Mouse (Mus musculus) stomach, embryonic 14.5 days (tissue): Measurements from ENCODE around the gene Zfp385c. TPM values are rescaled to one million over a fixed set of nuclear protein-coding genes. Genes with fewer than 3 reads are reported as not detected.
"Not testable (repeated sequence)": the region's sequence is repeated elsewhere in the genome, so short reads cannot be mapped to it uniquely, and the experiment has no call there.

Experiments
- ATAC-seq: fragments of 200-750 bp; cut with Nextera tagmentation; 2 replicates; pipeline ENCODE4 v1.8.0; 2017; ENCODE audit warnings: low read depth, moderate TSS enrichment; ENCODE audit not compliant: insufficient number of reproducible peaks, insufficient read depth, low FRiP score
- H3K27ac ChIP-seq: fragments of 300-500 bp; sonication (generic); 2 replicates; pipeline ENCODE4 v1.5.1; 2014; ENCODE audit warnings: mild to moderate bottlenecking, low read length, moderate library complexity, mixed read lengths
- H3K27me3 ChIP-seq: fragments of 300-500 bp; sonication (generic); 2 replicates; pipeline ENCODE4 v1.6.1; 2014; ENCODE audit warnings: low read length, control low read depth, mixed read lengths; ENCODE audit not compliant: control insufficient read depth, insufficient read depth
- H3K36me3 ChIP-seq: fragments of 300-500 bp; sonication (generic); 2 replicates; pipeline ENCODE4 v1.6.1; 2014; ENCODE audit warnings: mild to moderate bottlenecking, control low read depth, low read length, moderate library complexity, mixed read lengths; ENCODE audit not compliant: control insufficient read depth, insufficient read depth
- H3K4me1 ChIP-seq: fragments of 300-500 bp; sonication (generic); 2 replicates; pipeline ENCODE4 v1.6.1; 2014; ENCODE audit warnings: low read length, control low read depth, mixed read lengths; ENCODE audit not compliant: control insufficient read depth, insufficient read depth
- H3K4me2 ChIP-seq: fragments of 300-500 bp; sonication (generic); replicated peaks from 2 replicates; pipeline ENCODE4 v1.6.1; 2014; ENCODE audit warnings: low read depth, low read length, control low read depth
- H3K4me3 ChIP-seq: fragments of 300-500 bp; sonication (generic); 2 replicates; pipeline ENCODE4 v1.5.1; 2014; ENCODE audit warnings: low read depth, low read length, control low read depth
- H3K9ac ChIP-seq: fragments of 300-500 bp; sonication (generic); replicated peaks from 2 replicates; pipeline ENCODE4 v1.6.1; 2014; ENCODE audit warnings: low read depth, mild to moderate bottlenecking, control low read depth, low read length, moderate library complexity, mixed read lengths
- H3K9me3 ChIP-seq: fragments of 300-500 bp; sonication (generic); 2 replicates; pipeline ENCODE4 v1.6.1; 2016; ENCODE audit warnings: low read depth, low read length, control low read depth; ENCODE audit not compliant: control insufficient read depth
- WGBS: fragments of 180-500 bp; shearing (Covaris S2); extraction: QIAGEN DNeasy Blood & Tissue Kit; methylation state at CpG from one replicate; pipeline ENCODE4 v1.1.7; 2014; 5-methylcytosine and 5-hydroxymethylcytosine counted together
- polyA plus RNA-seq: library from polyadenylated mRNA; unstranded; fragments of >200 nt; fragmentation: Nextera tagmentation; extraction: Ambion mirVana; gene quantifications from 2 replicates; pipeline ENCODE4 v1.2.1, GENCODE M21; 2014

Zfp385c gene
- polyA plus RNA-seq, 1 experiment from 2014 or later = not detected

- H3K27ac ChIP-seq = no peak overlapping the region
- H3K4me2 ChIP-seq = no peak overlapping the region
- H3K4me1 ChIP-seq = no peaks in the 10 kb centered on the region
- H3K9me3 ChIP-seq = no peaks in the 10 kb centered on the region
- no peak overlapping the region for H3K9ac ChIP-seq
- peaks cover 96% of the 10 kb centered on the region for H3K36me3 ChIP-seq
- WGBS = 95% methylated on average over 2 of the region's 2 CpGs
- ATAC-seq = no peak
- no peaks in the 10 kb centered on the region for H3K27me3 ChIP-seq
- no peak overlapping the region for H3K4me3 ChIP-seq
These were observed 103.8 kb downstream of the Zfp385c start for GRCm38 (mm10) chr11:100588462-100588861.

GRCm38 (mm10) chr11:100585148-100585547, 107.1 kb downstream of the Zfp385c start:
- H3K4me2 ChIP-seq = no peak overlapping the region
- H3K9me3 ChIP-seq = no peaks in the 10 kb centered on the region
- no peaks in the 10 kb centered on the region for H3K4me1 ChIP-seq
- peaks cover 91% of the 10 kb centered on the region for H3K36me3 ChIP-seq
- 96% methylated on average over 3 of the region's 3 CpGs for WGBS
- H3K27ac ChIP-seq = no peak overlapping the region
- no peak for ATAC-seq
- no peaks in the 10 kb centered on the region for H3K27me3 ChIP-seq
- H3K4me3 ChIP-seq = no peak overlapping the region
- H3K9ac ChIP-seq = no peak overlapping the region

- Histone ChIP-seq H3K27me3 (no peaks in the 10 kb centered on the region), H3K4me3 (no peak overlapping the region)
- 93% methylated on average over 7 of the region's 7 CpGs for WGBS
These were observed 107.7 kb downstream of the Zfp385c start for GRCm38 (mm10) chr11:100584561-100584961.

GRCm38 (mm10) chr11:100582836-100583235, 109.4 kb downstream of the Zfp385c start:
- ATAC-seq = no peak
- H3K27me3 ChIP-seq = no peaks in the 10 kb centered on the region
- no peaks in the 10 kb centered on the region for H3K9me3 ChIP-seq
- no peak overlapping the region for H3K4me2 ChIP-seq
- H3K36me3 ChIP-seq = peaks cover 77% of the 10 kb centered on the region
- H3K9ac ChIP-seq = no peak overlapping the region
- 94% methylated on average over 2 of the region's 2 CpGs for WGBS
- H3K4me1 ChIP-seq = no peaks in the 10 kb centered on the region
- H3K4me3 ChIP-seq = no peak overlapping the region
- H3K27ac ChIP-seq = no peak overlapping the region

More at GRCm38 (mm10) chr11:100584561-100584961, 107.7 kb downstream of the Zfp385c start:
- Histone ChIP-seq H3K9ac (no peak overlapping the region), H3K9me3 (no peaks in the 10 kb centered on the region), H3K36me3 (peaks cover 85% of the 10 kb centered on the region), H3K27ac (no peak overlapping the region), H3K4me1 (no peaks in the 10 kb centered on the region), H3K4me2 (no peak overlapping the region)
- ATAC-seq = no peak

GRCm38 (mm10) chr11:100582413-100582812, 109.8 kb downstream of the Zfp385c start:
- H3K27me3 ChIP-seq, H3K4me2 ChIP-seq, H3K27ac ChIP-seq, H3K4me1 ChIP-seq, ATAC-seq, H3K9me3 ChIP-seq, H3K4me3 ChIP-seq, H3K9ac ChIP-seq: not testable (repeated sequence)
- peaks cover 73% of the 10 kb centered on the region for H3K36me3 ChIP-seq
- 95% methylated on average over 1 of the region's 1 CpGs for WGBS

GRCm38 (mm10) chr11:100581756-100582155, 110.5 kb downstream of the Zfp385c start:
- ATAC-seq = peak; percentile 26; the same call in 1 of the 2 replicates
- no peak overlapping the region for H3K9ac ChIP-seq
- H3K9me3 ChIP-seq = no peaks in the 10 kb centered on the region
- H3K4me1 ChIP-seq = no peaks in the 10 kb centered on the region
- no peaks in the 10 kb centered on the region for H3K27me3 ChIP-seq
- peaks cover 66% of the 10 kb centered on the region for H3K36me3 ChIP-seq
- 63% methylated on average over 4 of the region's 4 CpGs for WGBS
- no peak overlapping the region for H3K4me3 ChIP-seq
- H3K27ac ChIP-seq = no peak overlapping the region
- H3K4me2 ChIP-seq = no peak overlapping the region

- Histone ChIP-seq H3K4me3 (no peak overlapping the region), H3K27me3 (no peaks in the 10 kb centered on the region), H3K36me3 (peaks cover 53% of the 10 kb centered on the region), H3K4me2 (no peak overlapping the region), H3K9ac (no peak overlapping the region), H3K4me1 (peaks cover 3% of the 10 kb centered on the region; the same call in 1 of the 2 replicates), H3K27ac (no peak overlapping the region), H3K9me3 (no peaks in the 10 kb centered on the region)
- no peak for ATAC-seq
- WGBS = 94% methylated on average over 13 of the region's 13 CpGs
These were observed 112.0 kb downstream of the Zfp385c start for GRCm38 (mm10) chr11:100580275-100580674.

- no peak overlapping the region for H3K9ac ChIP-seq
- no peak overlapping the region for H3K27ac ChIP-seq
- H3K4me1 ChIP-seq = peaks cover 4% of the 10 kb centered on the region; the same call in 1 of the 2 replicates
- H3K4me3 ChIP-seq = no peak overlapping the region
- peaks cover 43% of the 10 kb centered on the region for H3K36me3 ChIP-seq
- WGBS = 92% methylated on average over 9 of the region's 9 CpGs
- H3K4me2 ChIP-seq = no peak overlapping the region
- ATAC-seq = no peak
- H3K27me3 ChIP-seq = no peaks in the 10 kb centered on the region
- no peaks in the 10 kb centered on the region for H3K9me3 ChIP-seq
These were observed 113.0 kb downstream of the Zfp385c start for GRCm38 (mm10) chr11:100579116-100579799.
